Mouse (Mus musculus) splenic B cell, adult 2 months (primary cell): Measurements from ENCODE around the gene Vwa7.
A peak's percentile ranks its signal among the peaks of the same experiment; 100 is the strongest.
"Not testable (repeated sequence)": the region's sequence is repeated elsewhere in the genome, so short reads cannot be mapped to it uniquely, and the experiment has no call there.

ENCODE experiments used
- DNase-seq: peaks from one replicate; pipeline ENCODE4 v3.0.0-alpha.2; 2011; ENCODE audit warnings: low read depth, low spot score
- H3K27me3 ChIP-seq: 2 replicates; pipeline ENCODE4 v1.6.1; 2012; ENCODE audit warnings: mild to moderate bottlenecking, low read length, moderate library complexity, mixed read lengths; ENCODE audit not compliant: control insufficient read depth, poor library complexity, insufficient read depth, severe bottlenecking
- H3K36me3 ChIP-seq: 2 replicates; pipeline ENCODE4 v1.6.1; 2012; ENCODE audit warnings: mild to moderate bottlenecking, low read length, moderate library complexity, mixed read lengths; ENCODE audit not compliant: control insufficient read depth, poor library complexity, insufficient read depth, severe bottlenecking

The Vwa7 gene

GRCm38 (mm10) chr17:35016376-35016775 is at the start of gene Vwa7:
TSS of gene Vwa7 (plus strand) at chr17:35016579.
- peak; percentile 34 for DNase-seq
- Histone ChIP-seq H3K27me3 (no peaks in the 10 kb centered on the region), H3K36me3 (peaks cover 25% of the 10 kb centered on the region)

- DNase-seq, result peak; percentile 51
- H3K36me3 ChIP-seq, result not testable (repeated sequence)
Observed at GRCm38 (mm10) chr17:34969822-34970221, 46.6 kb upstream of the Vwa7 start, which contains the start of gene Gm20481. TSS of gene Gm20481 (plus strand) at chr17:34969912.

GRCm38 (mm10) chr17:34970850-34971249 is 45.5 kb upstream of the Vwa7 start:
- DNase-seq, H3K36me3 ChIP-seq, H3K27me3 ChIP-seq: not testable (repeated sequence)

More at GRCm38 (mm10) chr17:34969822-34970221, 46.6 kb upstream of the Vwa7 start, which contains the start of gene Gm20481:
- not testable (repeated sequence) for H3K27me3 ChIP-seq

GRCm38 (mm10) chr17:34971694-34972068 is 44.7 kb upstream of the Vwa7 start:
- not testable (repeated sequence) for H3K36me3 ChIP-seq, DNase-seq, H3K27me3 ChIP-seq

GRCm38 (mm10) chr17:34972069-34972749 is 44.2 kb upstream of the Vwa7 start, which contains the start of the genes Hspa1a and Hspa1l:
TSS of gene Hspa1a (minus strand) at chr17:34972156.
TSS of gene Hspa1l (plus strand) at chr17:34972703.
- not testable (repeated sequence) for H3K27me3 ChIP-seq, H3K36me3 ChIP-seq
- peak; percentile 91 for DNase-seq

GRCm38 (mm10) chr17:34975581-34976492 is 40.5 kb upstream of the Vwa7 start:
- Histone ChIP-seq H3K27me3 (no peaks in the 10 kb centered on the region), H3K36me3 (no peaks in the 10 kb centered on the region)
- no peak for DNase-seq

GRCm38 (mm10) chr17:34977000-34977399 is 39.4 kb upstream of the Vwa7 start:
- H3K36me3 ChIP-seq, result no peaks in the 10 kb centered on the region
- DNase-seq, result no peak
- no peaks in the 10 kb centered on the region for H3K27me3 ChIP-seq

- no peak for DNase-seq
- H3K36me3 ChIP-seq, result no peaks in the 10 kb centered on the region
Observed at GRCm38 (mm10) chr17:34978239-34978638, 38.1 kb upstream of the Vwa7 start.

GRCm38 (mm10) chr17:34979631-34980030 is 36.7 kb upstream of the Vwa7 start:
- no peak for DNase-seq
- H3K27me3 ChIP-seq, result no peaks in the 10 kb centered on the region
- no peaks in the 10 kb centered on the region for H3K36me3 ChIP-seq

More at GRCm38 (mm10) chr17:34978239-34978638, 38.1 kb upstream of the Vwa7 start:
- no peaks in the 10 kb centered on the region for H3K27me3 ChIP-seq

GRCm38 (mm10) chr17:34980655-34981054 is 35.7 kb upstream of the Vwa7 start:
- Histone ChIP-seq H3K27me3 (no peaks in the 10 kb centered on the region), H3K36me3 (no peaks in the 10 kb centered on the region)
- peak; percentile 74 for DNase-seq

- peak; percentile 95 for DNase-seq
- Histone ChIP-seq H3K27me3 (no peaks in the 10 kb centered on the region), H3K36me3 (no peaks in the 10 kb centered on the region; the same call in 1 of the 2 replicates)
Observed at GRCm38 (mm10) chr17:34981690-34982180, 34.6 kb upstream of the Vwa7 start, which contains the start of gene Lsm2. TSS of gene Lsm2 (plus strand) at chr17:34981862.

- H3K36me3 ChIP-seq, result no peaks in the 10 kb centered on the region; the same call in 1 of the 2 replicates
- no peak for DNase-seq
- H3K27me3 ChIP-seq, result no peaks in the 10 kb centered on the region
Observed at GRCm38 (mm10) chr17:34982328-34982727, 34.1 kb upstream of the Vwa7 start.

GRCm38 (mm10) chr17:34984218-34984617 is 32.2 kb upstream of the Vwa7 start:
- peak; percentile 79 for DNase-seq
- H3K36me3 ChIP-seq, result no peaks in the 10 kb centered on the region; the same call in 1 of the 2 replicates
- no peaks in the 10 kb centered on the region for H3K27me3 ChIP-seq

- Histone ChIP-seq H3K27me3 (no peaks in the 10 kb centered on the region), H3K36me3 (peaks cover 11% of the 10 kb centered on the region)
- peak; percentile 36 for DNase-seq
Observed at GRCm38 (mm10) chr17:34994751-34995150, 21.6 kb upstream of the Vwa7 start.

GRCm38 (mm10) chr17:34995192-34995591 is 21.2 kb upstream of the Vwa7 start:
- not testable (repeated sequence) for DNase-seq, H3K27me3 ChIP-seq
- peaks cover 11% of the 10 kb centered on the region for H3K36me3 ChIP-seq
